Mouse (Mus musculus) common myeloid progenitor, adult 5-6 weeks (primary cell): ENCODE results near the gene Scrn1. TPM values are rescaled to one million over a fixed set of nuclear protein-coding genes. Genes with fewer than 3 reads are reported as not detected.

ENCODE experiments used
- ATAC-seq: replicated peaks from 2 replicates; pipeline ENCODE4 v1.8.0; 2016; ENCODE audit warnings: low read depth, mild to moderate bottlenecking, moderate TSS enrichment, inconsistent platforms; ENCODE audit not compliant: poor library complexity, severe bottlenecking
- total RNA-seq: library from RNA; stranded (forward); fragments of 200-1000, 187-1606 nt; gene quantifications from 2 replicates; pipeline ENCODE4 v1.2.3, GENCODE M21; 2017

Scrn1 gene
- total RNA-seq, 1 experiment from 2014 or later = not detected

DNA sequence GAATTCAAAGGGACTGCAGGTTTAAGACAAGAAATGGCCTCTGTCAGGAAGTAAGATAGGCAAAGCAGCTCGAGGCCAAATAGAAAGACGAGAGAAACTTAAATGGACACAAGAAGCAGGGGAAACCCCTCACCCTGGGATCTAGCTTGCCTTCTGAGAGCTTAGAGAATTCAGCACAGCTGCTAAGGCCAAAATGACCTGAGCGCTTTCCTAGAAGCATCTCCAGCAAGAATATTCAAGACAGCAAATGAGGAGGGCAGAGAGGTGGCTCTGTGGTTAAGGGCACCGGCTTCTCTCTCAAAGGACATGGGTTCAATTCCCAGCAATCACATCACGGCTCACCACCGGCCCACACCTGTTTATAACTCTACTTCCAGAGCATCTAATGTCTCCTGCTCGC, 29.2 kb downstream of the Scrn1 start:
- ATAC-seq = no peak

DNA sequence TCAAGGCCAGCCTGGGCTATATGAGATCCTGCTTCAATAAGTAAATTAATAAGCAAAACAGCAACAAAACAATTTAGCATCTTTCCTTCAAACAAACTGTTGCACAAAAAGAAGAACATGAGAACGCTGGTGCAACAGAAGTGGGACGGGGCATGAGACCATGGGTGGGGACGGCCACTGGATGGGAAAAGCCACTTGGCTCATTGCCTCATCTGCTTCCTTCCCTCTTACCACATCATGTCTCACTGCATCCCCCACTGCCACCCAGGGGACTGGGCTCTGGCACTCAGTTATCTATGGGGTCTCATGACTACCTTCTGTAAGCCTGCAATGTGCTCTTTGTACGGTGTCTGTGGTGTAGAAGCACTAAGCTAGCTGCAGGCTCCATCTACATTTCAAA, 30.8 kb downstream of the Scrn1 start:
- 0 out of 2 replicates have a peak, but pooled peaks have one; percentile 25 for ATAC-seq

GRCm38 (mm10) chr6:54531048-54531481, 35.2 kb downstream of the Scrn1 start:
- no peak for ATAC-seq

DNA sequence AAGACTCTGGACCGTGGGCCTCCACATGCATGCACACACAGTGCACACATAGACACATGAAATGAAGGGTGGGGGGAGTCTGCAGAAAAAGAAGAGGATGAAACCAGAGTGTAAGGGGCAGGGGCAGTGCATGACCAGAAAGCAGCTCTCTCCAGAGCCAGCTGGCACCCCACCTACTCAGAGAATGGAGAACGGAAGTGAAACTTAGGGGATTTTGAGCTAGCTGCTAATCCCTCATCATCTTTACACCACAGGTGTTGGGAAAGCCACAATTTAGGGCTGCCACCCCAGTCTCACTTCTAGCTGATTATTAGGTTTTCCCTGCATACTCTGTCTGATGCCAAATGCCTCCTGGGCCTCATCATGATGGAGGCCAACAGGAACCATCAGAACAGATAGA, 36.1 kb downstream of the Scrn1 start:
- ATAC-seq = no peak

DNA sequence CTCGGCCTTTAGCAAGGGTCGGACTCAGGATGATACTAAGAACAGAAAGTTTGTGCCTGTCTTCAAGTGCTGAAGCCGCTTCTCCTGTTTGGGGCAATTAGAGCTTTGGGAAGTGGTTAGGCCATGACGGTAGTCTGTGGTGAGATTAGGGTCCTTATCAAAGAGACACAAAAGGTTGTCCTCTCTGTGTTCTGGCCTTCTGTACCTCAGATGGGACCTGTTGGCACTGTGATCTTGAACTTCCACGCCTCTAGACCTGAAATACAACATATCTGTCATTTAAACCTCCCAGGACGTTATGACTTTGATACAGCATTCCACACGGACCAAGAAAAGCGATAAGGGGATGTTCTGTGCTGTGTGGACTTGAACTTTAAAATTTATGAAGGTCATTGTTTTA, 37.6 kb downstream of the Scrn1 start:
- peak; percentile 97 for ATAC-seq

DNA sequence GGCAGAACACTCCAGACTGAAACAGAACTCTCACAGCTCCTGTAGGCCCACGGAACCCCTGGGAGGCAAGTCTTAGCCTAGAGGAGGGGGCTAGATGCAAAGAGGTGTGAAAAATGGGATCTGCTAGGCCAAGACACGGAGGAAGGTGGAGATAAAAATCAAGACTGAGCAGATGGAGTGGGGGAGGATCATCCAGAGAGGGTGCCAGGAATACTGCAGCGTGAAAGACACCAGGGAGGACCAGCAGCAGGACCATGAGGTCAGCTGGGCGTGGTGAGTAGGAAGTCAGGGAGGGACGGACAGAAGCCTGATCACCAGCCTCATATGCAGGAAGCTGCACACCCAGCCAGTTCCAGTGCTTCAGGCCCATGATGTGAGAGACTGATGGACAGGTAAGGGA, 47.5 kb downstream of the Scrn1 start:
- no peak for ATAC-seq

DNA sequence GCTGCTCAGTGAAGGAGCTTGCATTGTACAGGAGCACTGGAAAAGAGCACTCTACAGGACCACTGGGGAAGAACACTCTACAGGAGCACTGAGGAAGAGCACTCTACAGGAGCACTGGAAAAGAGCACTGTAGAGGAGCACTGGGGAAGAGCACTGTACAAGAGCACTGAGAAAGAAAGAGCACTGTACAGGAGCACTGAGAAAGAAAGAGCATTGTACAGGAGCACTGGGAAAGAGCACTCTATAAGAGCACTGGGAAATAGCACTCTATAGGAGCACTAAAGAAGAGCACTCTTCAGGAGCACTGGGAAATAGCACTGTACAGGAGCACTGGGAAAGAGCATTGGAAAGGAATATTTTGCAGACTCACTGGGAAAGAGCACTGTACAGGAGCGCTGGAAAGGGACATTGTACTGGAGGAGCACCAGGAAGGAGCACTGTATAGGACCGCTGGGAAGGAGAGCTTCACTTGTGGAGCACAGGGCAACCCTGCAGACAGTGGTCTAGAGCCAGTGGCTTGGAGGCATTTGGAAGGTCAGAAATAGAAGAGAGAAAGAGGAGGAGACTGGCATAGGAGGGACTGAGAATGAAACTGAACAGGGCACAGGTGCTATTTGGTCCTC, 49.7 kb downstream of the Scrn1 start:
- ATAC-seq = no peak

- ATAC-seq = no peak
Observed at GRCm38 (mm10) chr6:54512256-54512655, 54.0 kb downstream of the Scrn1 start.

DNA sequence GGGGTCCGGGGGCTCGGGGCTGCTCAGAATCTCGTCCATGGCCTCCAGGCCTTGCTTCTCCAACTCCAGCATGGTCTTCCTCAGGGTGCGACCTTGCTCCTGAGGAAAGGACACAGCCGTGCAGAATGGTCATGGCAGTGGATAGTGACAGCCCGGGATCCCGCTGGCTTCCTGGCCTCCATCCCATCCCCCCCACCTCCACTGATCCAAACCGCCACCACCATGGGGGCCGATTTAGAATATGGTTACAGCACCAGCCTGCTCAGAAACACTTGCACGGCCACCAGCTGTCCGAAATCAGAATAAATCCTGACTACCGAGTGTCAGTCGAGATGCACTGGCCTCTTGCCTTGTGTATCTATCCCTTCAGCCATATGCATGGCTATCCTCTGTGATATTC, 57.0 kb downstream of the Scrn1 start:
- ATAC-seq = no peak

DNA sequence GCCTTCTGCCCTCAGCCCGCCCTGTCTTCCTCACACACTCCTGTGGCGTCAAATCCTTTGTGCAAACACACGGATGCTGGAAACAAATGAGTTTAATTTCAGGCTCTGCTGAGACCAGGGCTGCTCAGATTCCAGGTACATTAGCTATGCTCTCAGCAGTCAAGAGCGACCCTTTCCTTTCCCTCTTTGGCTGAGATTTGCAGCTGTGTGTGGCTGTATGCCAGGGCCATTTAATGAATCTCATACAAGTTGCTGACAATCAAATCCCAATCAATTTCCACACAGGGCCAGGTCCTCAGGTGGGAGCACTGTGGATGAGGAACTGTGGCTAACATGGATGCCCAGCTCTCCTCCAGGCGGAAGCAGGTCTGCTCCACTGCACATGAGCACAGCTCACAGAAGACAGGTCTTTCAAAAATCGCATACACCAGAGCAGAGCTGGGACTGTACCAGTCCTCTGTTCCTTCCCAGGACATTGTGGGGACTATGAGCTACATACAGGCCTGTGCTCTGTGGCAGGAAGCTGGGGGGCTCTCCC, 58.0 kb downstream of the Scrn1 start:
- ATAC-seq = no peak

GRCm38 (mm10) chr6:54507808-54508207, 58.5 kb downstream of the Scrn1 start:
- ATAC-seq = no peak

- ATAC-seq = peak; percentile 65
Observed at GRCm38 (mm10) chr6:54507002-54507401, 59.3 kb downstream of the Scrn1 start.

GRCm38 (mm10) chr6:54506318-54506717, 60.0 kb downstream of the Scrn1 start:
- no peak for ATAC-seq

GRCm38 (mm10) chr6:54502661-54503115, 63.6 kb downstream of the Scrn1 start:
- ATAC-seq = no peak

- ATAC-seq = no peak
Observed at GRCm38 (mm10) chr6:54496214-54496613, 70.1 kb downstream of the Scrn1 start.

- no peak for ATAC-seq
Observed at GRCm38 (mm10) chr6:54494612-54495398, 71.5 kb downstream of the Scrn1 start.

- no peak for ATAC-seq
Observed at GRCm38 (mm10) chr6:54494097-54494496, 72.2 kb downstream of the Scrn1 start.

GRCm38 (mm10) chr6:54491074-54491473, 75.2 kb downstream of the Scrn1 start:
- no peak for ATAC-seq

DNA sequence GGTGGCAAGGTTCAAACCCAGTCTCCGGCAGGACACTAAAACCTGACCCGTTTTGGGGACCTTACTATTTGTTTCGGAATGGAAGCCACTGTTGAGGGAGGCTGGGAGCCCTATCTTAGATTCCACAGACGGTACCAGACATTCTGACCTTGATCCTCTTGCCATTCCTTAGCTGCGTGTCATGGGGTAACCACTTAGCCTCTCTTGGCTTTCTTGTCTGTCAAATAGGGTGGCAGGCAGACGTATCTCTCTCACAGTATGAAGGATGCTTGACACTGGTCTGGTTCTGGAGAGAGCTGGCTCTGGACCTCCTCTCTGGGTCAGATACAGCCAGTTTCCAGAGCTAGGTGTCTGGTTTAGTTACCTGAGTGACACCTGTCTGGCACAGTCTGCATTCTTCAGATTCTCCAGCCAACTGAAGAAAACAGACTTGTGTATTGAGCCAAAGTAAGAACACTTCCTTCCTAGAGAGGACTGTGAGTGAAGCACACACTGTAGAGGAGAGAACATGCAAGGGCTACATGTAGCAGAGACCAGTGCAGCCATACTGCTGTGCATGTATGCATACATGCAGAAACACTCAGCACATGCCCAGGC, 80.2 kb downstream of the Scrn1 start:
- ATAC-seq = no peak

- no peak for ATAC-seq
Observed at GRCm38 (mm10) chr6:54485435-54485901, 80.8 kb downstream of the Scrn1 start.

GRCm38 (mm10) chr6:54485000-54485399, 81.3 kb downstream of the Scrn1 start:
- ATAC-seq = no peak
